Mouse (Mus musculus): ENCODE data around the gene Uba52. TPM values are rescaled to one million over a fixed set of nuclear protein-coding genes. Genes with fewer than 3 reads are reported as not detected.
"Not testable (repeated sequence)": the region's sequence is repeated elsewhere in the genome, so short reads cannot be mapped to it uniquely, and the experiment has no call there.

Gene Uba52
- total RNA-seq, 2 experiments from 2014 or later, result 1,005 to 1,128 TPM

DNA sequence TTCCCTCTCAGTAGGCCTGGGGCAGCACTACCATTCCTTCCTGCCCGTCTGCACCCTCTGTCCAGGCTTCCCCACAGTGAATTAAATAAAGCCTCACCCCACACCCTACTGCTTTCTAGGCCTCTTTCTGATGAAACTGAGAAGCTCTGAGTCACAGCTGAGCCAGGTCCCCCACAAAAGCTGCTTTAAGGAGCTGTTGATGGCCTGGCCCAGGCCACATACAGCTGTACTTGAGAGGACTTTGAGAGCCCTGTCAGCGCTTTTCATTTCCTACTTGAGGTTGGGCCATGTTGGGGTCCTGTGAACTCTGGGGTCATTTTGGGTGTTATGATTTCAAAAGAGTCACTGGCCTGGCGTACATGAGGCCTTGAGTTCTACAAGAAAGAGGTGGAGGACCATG, 24.6 kb upstream of the Uba52 start:
- no peak for DNase-seq (ENCODE audit: extremely low spot score in 1 of 2, low spot score in 1 of 2)

- DNase-seq (ENCODE audit: extremely low spot score in 1 of 2, low spot score in 1 of 2), result no peak
Observed at GRCm38 (mm10) chr8:70534281-70534680, 23.7 kb upstream of the Uba52 start.

DNA sequence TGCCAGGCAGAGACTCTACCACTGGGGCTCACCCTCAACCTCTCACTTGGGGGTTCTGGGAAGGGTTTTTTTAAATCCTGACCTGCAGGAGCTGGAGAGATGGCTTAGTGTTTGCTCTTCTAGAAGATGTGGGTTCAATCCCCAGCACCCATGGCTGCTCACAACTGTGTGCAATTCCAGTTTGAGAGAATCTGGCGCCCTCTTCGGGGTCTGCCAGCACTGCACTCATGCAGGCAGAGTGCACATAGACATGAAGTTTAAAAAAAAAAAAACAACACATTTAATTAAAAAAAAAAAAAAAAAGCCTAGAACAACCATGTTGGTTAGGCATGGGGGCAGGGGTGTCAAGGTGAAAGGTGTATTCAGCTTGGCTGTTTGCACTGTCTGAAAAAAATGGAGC, 19.7 kb upstream of the Uba52 start:
- DNase-seq (ENCODE audit: extremely low spot score in 1 of 2, low spot score in 1 of 2), result no peak

DNA sequence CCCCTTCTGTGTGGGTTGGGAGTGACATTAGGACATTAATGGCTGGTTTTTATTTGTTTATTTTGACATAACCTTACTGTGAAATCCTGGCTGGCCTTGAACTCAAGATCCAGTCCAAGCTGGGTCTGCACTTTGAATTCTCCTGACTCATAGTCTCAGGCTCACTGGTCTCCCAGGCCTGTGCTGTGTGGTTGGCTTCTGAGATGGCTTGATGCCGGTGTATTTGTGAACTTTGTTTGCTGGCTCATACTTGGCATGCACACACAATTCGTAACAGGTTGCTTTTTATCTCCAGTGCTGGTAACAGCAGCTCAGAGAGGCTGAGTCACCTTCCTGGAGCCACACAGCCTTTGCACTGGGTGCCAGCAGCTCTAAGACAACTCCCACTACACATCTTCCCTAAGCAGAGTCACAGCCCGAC, 19.1 kb upstream of the Uba52 start:
- DNase-seq (ENCODE audit: extremely low spot score in 1 of 2, low spot score in 1 of 2), result no peak

DNA sequence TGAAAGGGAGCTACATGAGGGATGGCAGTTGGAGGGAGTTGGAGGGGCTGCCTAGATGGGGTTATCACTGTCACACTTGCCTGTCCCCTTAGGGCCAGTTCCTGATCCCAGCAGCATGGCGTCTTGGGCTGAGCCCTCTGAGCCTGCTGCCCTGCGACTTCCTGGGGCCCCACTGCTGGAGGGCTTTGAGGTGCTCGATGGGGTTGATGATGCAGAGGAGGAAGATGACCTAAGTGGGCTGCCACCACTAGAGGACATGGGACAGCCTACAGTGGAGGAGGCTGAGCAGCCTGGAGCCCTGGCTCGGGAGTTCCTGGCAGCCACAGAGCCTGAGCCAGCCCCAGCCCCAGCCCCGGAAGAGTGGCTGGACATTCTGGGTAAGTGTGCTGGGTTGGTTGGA, 18.7 kb upstream of the Uba52 start:
- no peak for DNase-seq (ENCODE audit: extremely low spot score in 1 of 2, low spot score in 1 of 2)

GRCm38 (mm10) chr8:70528182-70528797, 17.7 kb upstream of the Uba52 start:
- no peak for DNase-seq (ENCODE audit: extremely low spot score in 1 of 2, low spot score in 1 of 2)

GRCm38 (mm10) chr8:70527512-70528181, 17.0 kb upstream of the Uba52 start, which contains the start of the genes Fkbp8 and Kxd1:
Gene Fkbp8, plus strand, starts transcription at chr8:70527724.
Gene Kxd1, minus strand, starts transcription at chr8:70527956.
- peak; percentile 98 to 99 for DNase-seq (ENCODE audit: extremely low spot score in 1 of 2, low spot score in 1 of 2)

- no peak for DNase-seq (ENCODE audit: extremely low spot score in 1 of 2, low spot score in 1 of 2)
Observed at GRCm38 (mm10) chr8:70527111-70527511, 16.5 kb upstream of the Uba52 start.

DNA sequence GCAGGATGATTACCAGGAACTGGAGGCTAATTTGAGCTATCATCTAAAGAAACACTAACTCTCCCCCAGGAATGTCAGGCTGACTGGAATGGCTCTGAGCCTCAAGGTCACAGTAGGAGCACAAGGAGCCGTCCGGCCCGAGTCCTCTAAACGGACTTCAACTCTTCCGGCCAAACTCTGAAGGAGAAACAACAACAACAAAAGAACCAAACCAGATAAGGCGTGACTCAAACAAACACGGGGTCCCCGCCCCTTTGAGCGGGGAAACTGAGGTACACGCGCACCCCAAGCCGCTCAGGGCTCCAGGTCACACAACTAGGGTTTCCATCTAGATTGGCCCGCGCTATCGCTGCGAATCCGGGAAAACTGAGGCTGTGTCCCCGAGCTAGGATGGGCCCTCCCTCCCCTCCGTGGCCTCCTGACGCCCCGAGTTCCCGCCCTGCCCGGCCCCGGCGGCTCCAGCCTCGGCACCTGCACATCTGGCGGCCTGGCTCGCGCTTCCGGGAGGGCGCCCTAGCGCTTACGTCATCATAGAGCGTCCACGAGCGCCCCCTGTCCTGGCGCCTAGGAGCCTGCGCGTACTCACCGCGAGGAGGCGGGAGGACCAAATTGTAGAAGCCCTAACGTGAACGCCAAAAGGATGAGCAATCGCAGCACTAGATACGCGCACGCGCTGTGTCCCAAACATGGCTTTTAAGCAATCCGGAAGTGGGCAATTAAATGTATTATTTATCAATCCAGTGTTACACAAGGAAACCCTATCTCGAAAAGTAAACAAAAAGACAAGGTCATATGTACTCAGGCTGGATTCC, 12.2 kb upstream of the Uba52 start:
- DNase-seq (ENCODE audit: extremely low spot score in 1 of 2, low spot score in 1 of 2), result peak; percentile 91 to 92

DNA sequence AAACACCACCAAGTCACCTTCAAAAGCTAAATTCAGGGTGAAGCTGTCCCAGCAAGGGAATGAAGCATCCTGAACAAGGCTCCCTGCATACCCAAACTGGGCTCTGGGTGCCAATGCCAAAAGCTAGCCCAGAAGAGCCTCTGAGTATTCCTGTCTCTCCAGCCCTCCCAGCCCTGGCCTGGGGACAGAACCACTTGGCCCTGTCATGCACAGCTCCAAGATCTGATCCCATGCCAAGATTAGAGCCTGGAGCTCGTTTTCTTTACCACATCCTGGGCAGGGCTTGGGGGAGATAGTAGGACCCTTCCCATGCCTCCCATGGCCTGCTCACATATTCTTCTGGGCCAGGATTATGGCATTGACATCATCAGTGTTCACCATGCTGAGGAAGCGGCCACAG, 9.0 kb upstream of the Uba52 start:
- no peak for DNase-seq (ENCODE audit: extremely low spot score in 1 of 2, low spot score in 1 of 2)

DNA sequence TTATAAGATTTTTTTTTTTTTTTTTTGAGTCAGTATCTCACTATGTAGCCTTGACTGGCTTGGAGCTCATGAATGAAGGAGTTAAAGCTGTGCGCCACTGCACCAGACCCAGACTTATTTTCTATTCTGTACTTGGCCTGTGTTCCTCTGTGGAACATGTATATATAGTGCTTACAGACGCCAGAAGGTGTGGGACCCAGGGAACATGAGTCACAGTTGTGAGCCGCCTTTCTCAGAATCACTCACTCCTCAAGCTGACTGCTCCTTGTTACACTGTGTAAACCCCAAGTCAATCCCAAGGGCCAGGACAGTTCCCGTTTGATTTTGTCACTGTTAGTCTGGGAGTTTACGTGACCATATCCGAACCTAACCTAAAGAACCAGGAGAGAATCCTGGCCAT, 8.4 kb upstream of the Uba52 start:
- DNase-seq (ENCODE audit: extremely low spot score in 1 of 2, low spot score in 1 of 2), result no peak

GRCm38 (mm10) chr8:70517940-70518643, 7.5 kb upstream of the Uba52 start:
- no peak for DNase-seq (ENCODE audit: extremely low spot score in 1 of 2, low spot score in 1 of 2)

DNA sequence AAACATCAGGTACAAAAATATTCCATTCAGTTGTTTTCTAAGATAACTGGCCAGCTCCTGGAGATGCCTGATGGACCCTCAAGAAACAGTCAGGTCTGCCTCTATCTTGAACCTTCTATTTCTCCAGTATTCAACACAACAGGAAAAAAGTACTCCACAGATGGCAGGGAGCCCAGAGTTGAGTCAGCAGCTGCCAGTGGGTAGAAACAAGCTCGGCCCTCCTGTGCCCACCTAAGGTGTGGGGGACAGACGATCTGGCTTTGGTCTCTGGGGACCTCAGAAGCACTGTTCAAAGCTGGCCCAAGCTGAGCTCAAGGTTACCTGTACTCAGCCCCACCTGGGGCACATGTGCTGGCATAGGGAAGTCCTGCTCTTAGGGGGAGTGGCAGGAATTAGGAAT, 2.8 kb upstream of the Uba52 start:
- no peak for DNase-seq (ENCODE audit: extremely low spot score in 1 of 2, low spot score in 1 of 2)

GRCm38 (mm10) chr8:70512253-70512903, 1.8 kb upstream of the Uba52 start:
- DNase-seq (ENCODE audit: extremely low spot score in 1 of 2, low spot score in 1 of 2), result no peak

DNA sequence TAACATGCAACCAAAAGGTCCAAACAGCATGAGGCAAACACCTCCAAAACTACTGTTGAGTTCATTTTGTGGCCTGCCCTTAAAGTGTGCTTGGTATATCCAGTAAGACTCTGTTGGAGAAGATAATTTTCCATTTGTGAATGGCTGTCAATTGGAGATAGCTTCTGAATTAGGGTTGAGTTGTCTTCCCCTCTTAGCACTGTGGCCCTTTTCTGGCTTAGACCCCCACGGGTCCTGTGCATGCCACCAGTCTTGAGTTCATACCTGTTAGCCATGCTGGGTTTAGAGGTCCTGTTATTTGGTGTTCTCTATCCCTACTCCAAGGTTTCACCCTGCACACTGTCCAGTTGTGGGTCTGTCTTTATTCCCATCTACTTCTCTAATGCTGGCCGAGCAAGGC, 1.2 kb upstream of the Uba52 start:
- DNase-seq (ENCODE audit: extremely low spot score in 1 of 2, low spot score in 1 of 2), result no peak

GRCm38 (mm10) chr8:70511174-70511573, 573 bp upstream of the Uba52 start:
- not testable (repeated sequence) for DNase-seq (ENCODE audit: extremely low spot score in 1 of 2, low spot score in 1 of 2)

GRCm38 (mm10) chr8:70509281-70509952, 1.2 kb downstream of the Uba52 start:
- DNase-seq (ENCODE audit: extremely low spot score in 1 of 2, low spot score in 1 of 2), result no peak

DNA sequence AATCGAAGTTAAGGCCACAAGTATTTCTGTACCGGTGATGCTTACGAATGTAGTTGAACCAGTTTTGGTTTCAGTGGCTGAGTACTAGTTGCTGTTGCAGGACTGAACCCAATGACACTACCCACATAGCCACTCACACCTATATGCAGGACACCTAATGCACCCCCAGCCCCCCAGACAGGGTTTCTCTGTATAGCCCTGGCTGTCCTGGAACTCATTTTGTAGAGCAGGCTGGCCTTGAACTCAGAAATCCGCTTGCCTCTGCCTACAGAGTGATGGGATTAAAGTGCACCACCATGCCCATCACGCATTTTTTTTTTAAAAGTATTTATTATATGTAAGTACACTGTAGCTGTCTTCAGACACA, 3.6 kb downstream of the Uba52 start:
- no peak for DNase-seq (ENCODE audit: extremely low spot score in 1 of 2, low spot score in 1 of 2)

DNA sequence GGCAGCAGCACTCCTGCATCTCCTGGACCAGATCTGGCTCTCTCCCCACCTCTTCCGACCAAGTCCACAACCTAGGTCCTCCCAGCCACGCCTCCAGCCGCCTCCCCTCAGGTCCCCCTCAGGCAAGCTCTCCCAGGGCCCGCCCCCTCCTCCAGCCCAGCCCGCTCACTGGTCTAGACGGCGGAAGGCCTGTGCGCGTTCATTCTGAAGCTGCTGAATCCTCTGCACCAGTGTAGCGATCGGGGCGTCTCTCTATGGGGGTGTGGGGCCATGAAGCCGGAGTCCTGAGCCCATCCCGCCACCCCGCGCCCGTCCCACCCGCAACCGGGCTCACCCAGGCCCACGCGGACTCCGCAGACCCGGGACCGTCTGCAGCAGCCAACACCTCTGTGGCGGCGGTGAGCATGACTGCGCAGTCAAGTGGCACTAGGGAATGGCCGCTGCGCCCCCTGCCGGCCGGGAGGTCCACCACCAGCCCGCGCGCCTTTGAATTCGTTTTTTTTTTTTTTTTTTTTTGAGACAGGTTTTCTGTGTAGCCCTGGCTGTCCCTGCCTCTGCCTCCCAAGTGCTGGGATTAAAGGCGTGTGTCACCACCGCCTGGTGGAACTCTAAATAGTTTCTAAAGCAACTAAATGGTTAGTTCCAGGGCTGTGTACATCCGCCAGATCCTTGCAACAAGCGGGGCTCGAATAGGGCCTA, 4.1 kb downstream of the Uba52 start, which contains the start of gene Rex1bd:
Gene Rex1bd (minus strand): TSS at position 425 of the 699 bp plus-strand sequence.
- DNase-seq (ENCODE audit: extremely low spot score in 1 of 2, low spot score in 1 of 2), result peak; percentile 95 to 98

All from layer of hippocampus, postnatal 25 days (tissue).